Mouse (Mus musculus) skeletal muscle tissue, adult 2 months (tissue): ENCODE results near the gene Supt16.

ENCODE experiments used
- DNase-seq: peaks from one replicate; pipeline ENCODE4 v3.0.0-alpha.2; 2012; ENCODE audit warnings: low read depth, low spot score

The Supt16 gene

GRCm38 (mm10) chr14:52197156-52197878 is at the start of gene Supt16:
Gene Supt16 (minus strand): TSS chr14:52197416.
- DNase-seq = peak; percentile 64

- DNase-seq = no peak
Observed at GRCm38 (mm10) chr14:52246129-52246528, 48.9 kb upstream of the Supt16 start.

DNA sequence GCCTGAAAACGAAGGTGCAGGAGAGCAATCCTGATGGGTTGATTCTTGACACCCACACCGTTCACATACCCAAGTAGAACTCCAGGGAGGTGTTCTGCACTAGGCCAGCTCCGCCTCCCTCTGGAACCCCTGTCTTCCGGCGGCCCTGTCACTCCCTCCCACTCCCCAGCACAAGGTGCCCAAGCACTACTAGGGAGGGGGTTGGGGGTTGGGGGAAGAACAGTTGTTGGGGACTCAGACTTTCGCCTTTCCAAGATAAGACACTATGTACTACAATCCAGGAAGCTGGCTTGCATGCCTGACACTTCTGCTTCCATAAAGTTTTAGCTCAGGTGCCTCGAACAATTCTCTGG is 47.5 kb upstream of the Supt16 start:
- DNase-seq = no peak

GRCm38 (mm10) chr14:52244041-52244689 is 46.9 kb upstream of the Supt16 start:
- peak; percentile 97 for DNase-seq

GRCm38 (mm10) chr14:52236216-52236615 is 39.0 kb upstream of the Supt16 start:
- no peak for DNase-seq

GRCm38 (mm10) chr14:52235165-52235564 is 37.9 kb upstream of the Supt16 start:
- DNase-seq = peak; percentile 25

- no peak for DNase-seq
Observed at GRCm38 (mm10) chr14:52232249-52232648, 35.0 kb upstream of the Supt16 start.

GRCm38 (mm10) chr14:52225972-52226371 is 28.8 kb upstream of the Supt16 start:
- DNase-seq = no peak

GRCm38 (mm10) chr14:52217261-52217660 is 20.0 kb upstream of the Supt16 start:
- no peak for DNase-seq

DNA sequence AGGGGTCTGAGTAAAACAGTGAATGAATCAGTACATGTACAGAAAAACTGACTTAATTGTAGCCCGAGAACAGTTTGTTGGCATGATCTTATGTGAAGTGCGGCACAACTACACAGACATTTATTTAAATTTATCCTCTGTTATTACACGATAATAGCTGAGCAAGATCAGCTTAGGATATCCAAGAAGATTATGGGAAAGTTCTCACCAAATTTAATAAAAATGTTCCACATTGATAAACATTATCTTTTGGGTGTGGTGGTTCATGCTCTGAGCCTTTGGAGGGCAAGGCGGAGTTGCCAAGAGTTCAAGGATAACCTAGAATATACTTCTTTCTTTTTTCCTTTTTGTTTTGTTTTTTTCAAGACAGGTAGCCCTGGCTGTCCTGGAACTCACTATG is 2.2 kb upstream of the Supt16 start:
- DNase-seq = no peak

GRCm38 (mm10) chr14:52198141-52198540 is 925 bp upstream of the Supt16 start:
- DNase-seq = no peak

GRCm38 (mm10) chr14:52196230-52197155 is 723 bp downstream of the Supt16 start:
- DNase-seq = no peak

DNA sequence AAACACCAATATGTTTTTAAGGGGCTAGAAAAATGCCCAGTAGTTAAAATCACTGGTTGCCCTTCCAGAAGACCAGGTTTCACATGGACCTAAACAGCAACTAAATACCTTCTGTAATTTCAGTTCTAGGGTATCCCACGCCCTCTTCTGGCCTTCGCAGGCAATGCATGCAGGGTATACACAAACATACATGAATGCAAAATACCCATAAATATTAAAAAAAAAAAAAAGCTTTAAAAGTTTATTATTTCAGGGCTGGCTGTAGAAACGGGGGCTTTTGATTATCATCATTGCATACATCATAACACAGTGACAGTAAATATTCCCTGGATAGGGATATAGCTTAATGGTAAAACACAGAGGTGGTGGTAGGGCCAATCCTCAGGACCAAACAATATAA is 1.5 kb downstream of the Supt16 start:
- no peak for DNase-seq

- no peak for DNase-seq
Observed at GRCm38 (mm10) chr14:52190740-52191359, 6.4 kb downstream of the Supt16 start.

DNA sequence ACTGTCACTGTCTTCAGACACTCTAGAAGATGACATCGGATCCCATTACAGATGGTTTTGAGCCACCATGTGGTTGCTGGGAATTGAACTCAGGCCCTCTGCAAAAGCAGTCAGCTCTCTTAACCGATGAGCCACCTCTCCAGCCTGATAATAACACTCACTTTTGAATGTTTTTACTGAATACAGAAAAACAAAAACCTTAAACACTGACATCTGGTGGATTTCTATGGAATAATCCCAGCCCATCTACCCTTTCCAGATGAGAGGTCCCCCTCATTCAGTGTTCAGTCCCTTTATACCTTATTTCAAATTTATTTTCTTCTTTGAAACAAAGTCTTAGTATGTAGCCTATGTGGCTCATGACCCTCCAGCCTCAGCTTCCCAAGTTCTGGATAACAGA is 7.7 kb downstream of the Supt16 start:
- DNase-seq = no peak

DNA sequence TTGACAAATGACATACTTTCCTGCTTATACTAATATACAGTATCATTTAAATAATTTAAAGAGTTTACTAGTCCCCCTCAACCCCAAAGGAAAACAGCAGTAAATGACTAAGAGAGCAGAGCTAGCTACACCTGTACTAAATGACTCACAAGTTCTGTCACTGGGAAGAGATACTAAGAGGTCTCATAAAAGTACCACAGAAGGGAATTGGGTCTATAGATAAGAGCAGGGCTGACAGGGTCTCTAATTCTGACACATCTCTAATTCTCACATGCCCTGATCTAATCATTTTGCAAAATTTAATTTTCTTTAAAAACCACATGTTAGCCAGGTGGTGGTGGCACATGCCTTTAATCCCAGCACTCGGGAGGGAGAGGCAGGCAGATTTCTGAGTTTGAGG is 8.4 kb downstream of the Supt16 start:
- no peak for DNase-seq

DNA sequence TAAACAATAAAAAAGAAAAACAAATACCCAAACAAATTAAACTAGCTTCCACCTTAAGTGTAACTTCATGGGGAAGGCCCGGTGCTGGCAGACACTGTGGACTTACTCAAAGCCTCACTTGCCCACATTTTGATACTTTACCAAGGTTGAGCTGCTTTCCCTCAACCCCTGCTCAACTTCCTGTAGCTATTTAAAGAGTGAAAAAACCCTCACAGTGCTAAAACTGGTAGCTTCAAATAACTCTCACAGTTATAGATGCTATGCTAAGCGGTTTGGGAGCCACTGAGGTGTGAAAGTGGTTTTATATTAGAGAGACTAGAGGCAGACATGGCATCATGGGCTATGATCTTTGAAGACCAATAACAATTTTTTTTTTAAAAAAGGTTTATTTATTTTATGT is 30.6 kb downstream of the Supt16 start:
- no peak for DNase-seq

- DNase-seq = no peak
Observed at GRCm38 (mm10) chr14:52160911-52161310, 36.3 kb downstream of the Supt16 start.

DNA sequence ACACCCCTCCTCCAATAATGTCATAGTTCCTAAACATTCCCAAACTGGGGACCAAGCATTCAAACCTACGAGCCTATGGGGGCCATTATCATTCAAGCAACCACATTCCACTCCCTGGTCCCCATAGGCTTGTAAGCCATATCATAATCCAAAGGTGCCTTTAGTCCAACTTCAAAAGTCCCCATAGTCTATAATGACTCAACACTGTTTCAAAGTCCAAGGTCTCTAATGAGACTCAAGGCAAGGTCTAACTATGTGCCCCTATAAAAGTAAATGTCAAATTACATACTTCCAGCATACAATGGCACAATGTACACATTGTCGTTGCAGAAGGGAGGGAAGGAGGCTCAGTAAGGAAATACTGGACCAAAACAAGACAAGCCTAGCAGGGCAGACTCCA is 42.2 kb downstream of the Supt16 start:
- DNase-seq = no peak

GRCm38 (mm10) chr14:52152613-52153012 is 44.6 kb downstream of the Supt16 start:
- no peak for DNase-seq

- no peak for DNase-seq
Observed at GRCm38 (mm10) chr14:52152179-52152578, 45.0 kb downstream of the Supt16 start.

GRCm38 (mm10) chr14:52149888-52150287 is 47.3 kb downstream of the Supt16 start:
- DNase-seq = no peak
